Mouse (Mus musculus): Measurements from ENCODE around the gene Lhpp. TPM values are rescaled to one million over a fixed set of nuclear protein-coding genes. Genes with fewer than 3 reads are reported as not detected.
A peak's percentile ranks its signal among the peaks of the same experiment; 100 is the strongest.

The Lhpp gene
- total and polyA plus RNA-seq, 2 experiments from 2014 or later: 42.5 to 53.3 TPM

DNA sequence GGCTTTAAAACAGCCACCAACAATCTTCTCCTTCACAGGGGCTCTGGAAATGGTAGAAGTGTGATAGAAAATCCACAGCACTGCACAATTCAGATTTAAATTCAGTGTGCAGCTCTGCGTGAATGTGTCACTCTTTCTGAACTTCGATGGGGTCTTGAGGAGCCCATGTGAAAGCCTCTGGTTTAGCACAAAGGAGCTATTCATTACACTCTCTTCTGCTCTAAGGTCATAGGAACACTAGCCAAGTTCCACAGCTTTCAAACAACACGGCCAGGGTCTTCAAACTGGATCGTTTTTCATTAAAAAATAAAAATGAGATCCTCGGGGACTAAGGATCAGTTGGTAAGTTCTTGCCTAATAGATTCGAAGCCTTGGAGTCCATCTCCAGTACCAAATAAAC, 37.2 kb upstream of the Lhpp start:
- no peak overlapping the region for H3K9ac ChIP-seq (replicated peaks; ENCODE audit: low read length)
- no peak for TF ChIP-seq CTCF (IDR thresholded peaks at IDR 0.05; ENCODE audit: low read depth)
- no peak for ATAC-seq
- H3K4me2 ChIP-seq (ENCODE audit: low read depth, low read length): 0 out of 2 replicates have a peak overlapping the region, but pooled peaks have one; percentile 5
- H3K36me3 ChIP-seq (ENCODE audit: insufficient read depth, low read length): no peaks in the 10 kb centered on the region
- H3K27me3 ChIP-seq (ENCODE audit: insufficient read depth, low read length): no peaks in the 10 kb centered on the region
- peak; percentile 55 for DNase-seq (ENCODE audit: low spot score)
- H3K27ac ChIP-seq: peak overlapping the region; percentile 59
- WGBS: 23% methylated on average over 6 of the region's 6 CpGs
- 0 out of 2 replicates have a peak, but pooled peaks cover 6% of the 10 kb centered on the region for H3K4me1 ChIP-seq (ENCODE audit: insufficient read depth, low read length)
- no peaks in the 10 kb centered on the region for H3K9me3 ChIP-seq (ENCODE audit: low read length)
- H3K4me3 ChIP-seq (ENCODE audit: low read length): no peak overlapping the region

DNA sequence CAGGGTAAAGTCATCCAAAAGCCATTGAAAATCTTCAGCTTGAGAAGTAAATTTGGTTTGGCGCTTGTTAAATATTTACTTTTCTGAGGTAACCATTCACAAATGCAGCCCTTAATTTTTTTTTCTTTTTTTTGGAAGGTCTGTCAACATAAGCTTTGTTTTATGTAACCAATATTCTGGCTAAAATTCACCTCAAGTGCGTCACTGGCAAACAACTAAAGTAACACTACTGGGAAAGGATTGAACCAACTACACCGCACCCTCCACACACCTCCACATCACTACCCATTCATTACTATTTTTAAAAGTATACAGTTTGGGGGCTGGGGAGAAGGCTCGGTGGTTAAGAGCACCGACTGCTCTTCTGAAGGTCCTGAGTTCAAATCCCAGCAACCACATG, 35.8 kb upstream of the Lhpp start:
- no peak for ATAC-seq
- Histone ChIP-seq H3K27me3 (ENCODE audit: insufficient read depth, low read length) (no peaks in the 10 kb centered on the region), H3K4me1 (ENCODE audit: insufficient read depth, low read length) (0 out of 2 replicates have a peak, but pooled peaks cover 6% of the 10 kb centered on the region), H3K9ac (replicated peaks; ENCODE audit: low read length) (no peak overlapping the region), H3K4me3 (ENCODE audit: low read length) (no peak overlapping the region), H3K9me3 (ENCODE audit: low read length) (peaks cover 3% of the 10 kb centered on the region; the same call in 1 of the 2 replicates), H3K4me2 (ENCODE audit: low read depth, low read length) (no peak overlapping the region), H3K36me3 (ENCODE audit: insufficient read depth, low read length) (no peaks in the 10 kb centered on the region), H3K27ac (no peak overlapping the region)
- 95% methylated on average over 5 of the region's 5 CpGs for WGBS
- DNase-seq (ENCODE audit: low spot score): no peak
- no peak for TF ChIP-seq CTCF (IDR thresholded peaks at IDR 0.05; ENCODE audit: low read depth)

DNA sequence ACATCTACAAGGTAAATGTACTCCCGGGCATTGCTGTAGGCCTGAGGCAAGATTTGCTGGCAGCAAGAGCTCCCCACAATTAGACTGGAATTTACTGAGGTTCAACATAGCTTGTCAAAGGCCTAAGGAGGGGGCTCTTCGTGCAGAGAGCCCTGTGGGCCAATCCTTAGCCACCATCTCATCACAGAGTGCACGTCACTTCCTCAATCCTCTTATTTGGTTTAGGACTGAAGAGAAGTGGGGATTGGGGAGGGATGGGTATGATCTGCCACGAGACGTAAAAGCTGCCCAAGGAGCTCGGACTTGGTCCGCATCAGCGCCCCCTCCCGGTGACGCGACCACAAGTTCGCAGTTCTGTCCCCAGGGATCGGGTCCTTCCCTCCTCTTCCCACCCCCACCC, 34.8 kb upstream of the Lhpp start:
- H3K9ac ChIP-seq (replicated peaks; ENCODE audit: low read length): peak overlapping the region; percentile 61
- H3K4me2 ChIP-seq (ENCODE audit: low read depth, low read length): peak overlapping the region; percentile 72
- DNase-seq (ENCODE audit: low spot score) (peak; percentile 93), ATAC-seq (peak; percentile 93)
- peak overlapping the region; percentile 60 for H3K4me3 ChIP-seq (ENCODE audit: low read length)
- TF ChIP-seq CTCF (IDR thresholded peaks at IDR 0.05; ENCODE audit: low read depth): peak; percentile 63
- no peaks in the 10 kb centered on the region for H3K27me3 ChIP-seq (ENCODE audit: insufficient read depth, low read length)
- 0 out of 2 replicates have a peak, but pooled peaks cover 6% of the 10 kb centered on the region for H3K4me1 ChIP-seq (ENCODE audit: insufficient read depth, low read length)
- no peaks in the 10 kb centered on the region for H3K36me3 ChIP-seq (ENCODE audit: insufficient read depth, low read length)
- peak overlapping the region; percentile 93 for H3K27ac ChIP-seq
- WGBS: under 1% methylated on average over 13 of the region's 13 CpGs
- H3K9me3 ChIP-seq (ENCODE audit: low read length): peaks cover 3% of the 10 kb centered on the region; the same call in 1 of the 2 replicates

DNA sequence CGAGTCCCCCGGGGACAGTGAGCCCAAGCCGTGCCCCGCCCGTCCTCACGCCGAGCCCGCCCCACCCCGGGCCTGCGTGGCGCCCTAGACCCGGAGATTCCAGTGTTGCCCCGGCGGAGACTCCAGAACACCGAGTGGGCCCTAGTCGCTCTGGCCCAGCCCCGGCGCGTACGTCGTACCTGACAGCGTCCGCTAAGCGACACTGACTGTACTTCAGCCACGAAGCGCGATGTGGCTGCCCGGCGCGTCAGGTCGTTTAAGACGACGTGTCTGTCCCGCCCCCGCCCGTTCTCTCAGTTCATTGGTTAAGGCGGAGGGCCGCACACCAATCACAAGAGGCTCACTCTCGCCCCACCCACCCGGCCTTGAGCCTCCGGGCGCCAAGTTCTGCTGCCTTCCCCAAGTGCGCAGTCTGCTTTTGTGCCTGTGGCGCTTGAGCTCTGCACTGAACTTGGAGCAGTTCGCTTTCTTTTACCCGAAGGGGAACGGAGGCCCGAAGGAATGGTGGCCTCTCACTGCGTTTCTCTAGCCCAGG, 34.3 kb upstream of the Lhpp start, which contains the start of gene Oat:
TSS of gene Oat (minus strand) at position 283 of the 535 bp plus-strand sequence.
- TF ChIP-seq CTCF (IDR thresholded peaks at IDR 0.05; ENCODE audit: low read depth): no peak; the same call in 1 of the 2 replicates
- H3K36me3 ChIP-seq (ENCODE audit: insufficient read depth, low read length): no peaks in the 10 kb centered on the region
- H3K4me1 ChIP-seq (ENCODE audit: insufficient read depth, low read length): 0 out of 2 replicates have a peak, but pooled peaks cover 5% of the 10 kb centered on the region
- H3K9ac ChIP-seq (replicated peaks; ENCODE audit: low read length): peak within 1 kb of the TSS; percentile 61
- H3K9me3 ChIP-seq (ENCODE audit: low read length): peaks cover 3% of the 10 kb centered on the region; the same call in 1 of the 2 replicates
- H3K4me3 ChIP-seq (ENCODE audit: low read length): peak within 1 kb of the TSS; percentile 60
- ATAC-seq: peak; percentile 96
- WGBS: under 1% methylated on average over 48 of the region's 49 CpGs
- peak within 1 kb of the TSS; percentile 72 for H3K4me2 ChIP-seq (ENCODE audit: low read depth, low read length)
- peak; percentile 97 for DNase-seq (ENCODE audit: low spot score)
- no peaks in the 10 kb centered on the region for H3K27me3 ChIP-seq (ENCODE audit: insufficient read depth, low read length)
- peak within 1 kb of the TSS; percentile 93 for H3K27ac ChIP-seq

DNA sequence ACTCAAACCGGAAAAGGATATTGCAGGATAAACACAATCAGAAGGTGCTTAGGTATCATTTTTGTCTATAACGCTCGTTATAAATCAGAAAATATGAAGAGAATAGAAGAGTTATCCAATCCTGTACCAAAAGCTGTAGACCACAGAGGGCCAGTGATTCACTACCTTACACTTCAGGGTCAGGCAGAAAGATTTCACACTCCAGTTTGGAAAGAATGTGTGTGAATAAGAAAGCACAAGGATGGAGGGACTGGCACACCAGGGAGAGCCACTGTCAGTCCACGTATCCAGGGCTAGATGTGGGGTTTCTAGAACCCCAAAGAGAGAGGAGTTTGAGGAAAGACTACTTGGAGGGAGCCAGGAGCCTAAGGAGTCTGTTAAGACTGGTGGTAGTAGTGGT, 33.5 kb upstream of the Lhpp start:
- ATAC-seq (no peak), DNase-seq (ENCODE audit: low spot score) (no peak)
- Histone ChIP-seq H3K27me3 (ENCODE audit: insufficient read depth, low read length) (no peaks in the 10 kb centered on the region), H3K9me3 (ENCODE audit: low read length) (peaks cover 3% of the 10 kb centered on the region; the same call in 1 of the 2 replicates), H3K36me3 (ENCODE audit: insufficient read depth, low read length) (no peaks in the 10 kb centered on the region), H3K4me2 (ENCODE audit: low read depth, low read length) (peak overlapping the region; percentile 72; the same call in 1 of the 2 replicates), H3K4me3 (ENCODE audit: low read length) (no peak overlapping the region; the same call in 1 of the 2 replicates), H3K9ac (replicated peaks; ENCODE audit: low read length) (no peak overlapping the region), H3K4me1 (ENCODE audit: insufficient read depth, low read length) (0 out of 2 replicates have a peak, but pooled peaks cover 3% of the 10 kb centered on the region), H3K27ac (no peak overlapping the region)
- WGBS: 70% methylated on average over 4 of the region's 4 CpGs
- no peak for TF ChIP-seq CTCF (IDR thresholded peaks at IDR 0.05; ENCODE audit: low read depth)

DNA sequence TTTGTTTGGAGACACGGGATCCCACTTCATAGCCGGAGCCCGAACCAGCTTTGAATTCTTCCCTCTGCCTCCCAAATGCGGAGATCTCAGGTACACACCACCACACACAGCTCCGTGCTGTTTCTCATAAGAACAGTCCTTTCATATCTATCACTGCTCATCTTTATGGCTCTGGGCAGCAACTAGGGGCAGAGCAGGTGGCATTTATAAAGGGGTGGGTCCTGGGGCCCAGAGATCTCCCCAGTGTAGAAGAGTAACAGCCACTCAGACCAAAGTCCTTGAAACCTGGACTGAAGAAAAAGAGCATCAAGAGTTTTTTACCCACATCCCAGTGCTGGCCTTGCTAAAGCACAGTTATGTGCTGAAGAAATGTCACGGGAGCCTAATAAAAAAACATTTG, 29.9 kb upstream of the Lhpp start:
- ATAC-seq (no peak), DNase-seq (ENCODE audit: low spot score) (no peak)
- 81% methylated on average over 6 of the region's 6 CpGs for WGBS
- no peak overlapping the region for H3K9ac ChIP-seq (replicated peaks; ENCODE audit: low read length)
- no peak overlapping the region for H3K27ac ChIP-seq
- no peak for TF ChIP-seq CTCF (IDR thresholded peaks at IDR 0.05; ENCODE audit: low read depth)
- no peak overlapping the region for H3K4me3 ChIP-seq (ENCODE audit: low read length)
- no peaks in the 10 kb centered on the region for H3K36me3 ChIP-seq (ENCODE audit: insufficient read depth, low read length)
- H3K4me2 ChIP-seq (ENCODE audit: low read depth, low read length): no peak overlapping the region
- H3K4me1 ChIP-seq (ENCODE audit: insufficient read depth, low read length): no peaks in the 10 kb centered on the region
- no peaks in the 10 kb centered on the region for H3K27me3 ChIP-seq (ENCODE audit: insufficient read depth, low read length)
- peaks cover 3% of the 10 kb centered on the region; the same call in 1 of the 2 replicates for H3K9me3 ChIP-seq (ENCODE audit: low read length)

DNA sequence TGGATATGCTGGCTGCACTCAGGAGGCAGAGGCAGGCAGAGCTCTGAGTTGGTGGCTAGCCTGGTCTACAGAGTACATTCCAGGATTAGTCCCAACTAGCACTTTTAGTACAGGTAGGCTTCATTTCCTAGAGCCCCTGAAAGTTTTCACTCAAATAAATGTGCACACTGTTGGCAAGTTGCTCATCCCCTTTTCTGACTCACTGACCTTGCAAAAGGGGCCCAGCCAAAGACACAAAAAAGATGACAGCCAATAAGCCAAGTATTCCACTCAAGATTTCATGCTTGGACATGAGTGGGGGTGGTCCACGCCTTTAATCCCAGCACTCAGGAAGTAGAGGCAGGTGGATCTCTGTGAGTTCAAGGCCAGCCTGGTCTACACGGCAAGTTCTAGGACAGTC, 29.0 kb upstream of the Lhpp start:
- no peak for TF ChIP-seq CTCF (IDR thresholded peaks at IDR 0.05; ENCODE audit: low read depth)
- H3K4me3 ChIP-seq (ENCODE audit: low read length): no peak overlapping the region
- H3K27me3 ChIP-seq (ENCODE audit: insufficient read depth, low read length): no peaks in the 10 kb centered on the region
- no peaks in the 10 kb centered on the region for H3K4me1 ChIP-seq (ENCODE audit: insufficient read depth, low read length)
- H3K4me2 ChIP-seq (ENCODE audit: low read depth, low read length): no peak overlapping the region
- ATAC-seq (no peak), DNase-seq (ENCODE audit: low spot score) (no peak)
- 96% methylated on average over 2 of the region's 2 CpGs for WGBS
- H3K9me3 ChIP-seq (ENCODE audit: low read length): peaks cover 3% of the 10 kb centered on the region; the same call in 1 of the 2 replicates
- H3K27ac ChIP-seq: no peak overlapping the region
- H3K36me3 ChIP-seq (ENCODE audit: insufficient read depth, low read length): no peaks in the 10 kb centered on the region
- no peak overlapping the region for H3K9ac ChIP-seq (replicated peaks; ENCODE audit: low read length)

All from hindbrain, postnatal 0 days (tissue).